Mouse (Mus musculus) layer of hippocampus, postnatal 25 days (tissue): ENCODE measurements around the gene Myof. TPM values are rescaled to one million over a fixed set of nuclear protein-coding genes. Genes with fewer than 3 reads are reported as not detected.

Experiments used
- DNase-seq, 2 experiments: peaks; one replicate each; pipeline ENCODE4 v3.0.0; 2022; ENCODE audit warnings: mixed read lengths in 2 of 2, low spot score in 1 of 2; ENCODE audit errors: extremely low spot score in 1 of 2
- total RNA-seq, 2 experiments: library from RNA; stranded (reverse); gene quantifications; 2 replicates each; pipeline ENCODE4 v1.2.3; 2021

Gene Myof
- 1 to 10 TPM; 3.2 to 3.8 TPM for total RNA-seq

DNA sequence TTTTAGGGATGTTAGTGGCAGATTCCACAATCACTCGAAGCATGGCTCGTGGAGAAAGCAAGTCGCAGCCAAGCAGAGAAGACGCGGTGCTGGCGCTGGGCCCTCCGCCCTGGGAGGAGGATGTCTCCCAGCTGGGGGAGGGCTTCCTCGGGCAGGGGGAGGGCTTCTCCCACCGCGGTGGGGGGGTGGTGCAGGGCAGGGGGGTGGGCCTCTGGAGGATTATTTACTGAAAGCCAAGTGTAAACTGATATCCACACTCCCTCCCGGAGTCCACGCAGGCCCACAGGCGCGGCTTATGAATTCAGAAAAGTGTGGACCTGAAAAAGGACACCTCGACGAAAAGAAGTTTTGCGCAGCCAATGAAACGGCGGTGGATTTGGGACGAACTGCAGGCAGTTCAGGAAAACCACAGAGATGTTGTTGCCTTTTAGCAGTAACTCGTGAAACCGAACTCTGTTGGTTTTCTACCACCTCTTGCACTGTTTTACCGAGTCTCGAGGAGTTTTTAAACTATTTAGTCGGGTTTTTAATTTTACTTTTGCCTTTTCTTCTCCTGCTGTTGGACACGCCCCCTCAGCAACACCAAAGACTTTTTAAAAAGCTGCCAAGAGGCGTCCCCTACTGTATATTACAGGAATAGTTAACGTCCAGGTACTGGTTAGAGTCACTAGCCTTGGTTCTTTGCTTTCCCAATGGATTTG is at the start of gene Myof:
TSS of gene Myof (minus strand) at position 297 of the 701 bp plus-strand sequence.
- no peak for DNase-seq

- DNase-seq: no peak
Measured at GRCm38 (mm10) chr19:38091512-38091985, 48.2 kb upstream of the Myof start.

DNA sequence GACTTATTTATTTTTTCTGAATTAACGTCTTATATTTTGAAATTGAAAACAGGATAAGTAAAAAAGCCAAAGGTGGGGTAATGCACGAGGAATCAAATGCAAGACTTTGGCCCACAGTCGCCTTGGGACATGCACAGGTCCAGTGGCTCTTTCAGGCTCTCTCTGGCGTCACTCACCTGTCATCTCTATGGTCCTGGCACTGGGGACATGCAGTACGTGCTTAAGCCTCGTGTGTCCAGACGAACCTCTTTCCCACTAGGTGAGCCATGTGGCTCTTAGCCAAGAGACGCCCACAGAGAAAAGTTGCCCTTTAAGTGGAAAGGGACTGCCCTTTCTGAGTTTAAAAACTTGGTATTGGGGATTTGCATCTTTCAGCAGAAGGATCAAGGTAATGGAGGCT is 46.0 kb upstream of the Myof start:
- no peak for DNase-seq

- peak in 1 of 2 experiments; percentile 18 for DNase-seq
Measured at GRCm38 (mm10) chr19:38086948-38087551, 43.7 kb upstream of the Myof start.

DNA sequence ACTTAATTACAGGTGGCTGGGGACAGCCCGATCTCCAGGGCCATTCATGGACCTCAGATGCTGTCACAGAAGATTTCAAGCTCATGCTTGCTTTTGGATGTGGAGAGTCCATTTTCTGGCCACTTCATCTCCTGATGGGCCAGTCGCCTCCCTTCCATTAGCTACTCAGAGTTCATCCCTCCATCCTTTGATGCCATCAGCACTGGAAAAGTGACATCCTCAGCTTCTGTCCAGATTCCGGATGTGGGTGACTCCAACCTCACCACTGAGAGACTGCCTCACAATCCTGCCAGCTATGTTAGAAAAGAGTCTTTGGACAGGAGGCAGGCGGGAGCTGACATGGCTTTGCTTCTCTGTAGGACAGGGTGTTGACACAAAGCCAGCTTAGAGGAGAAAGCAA is 42.5 kb upstream of the Myof start:
- DNase-seq: no peak

- no peak for DNase-seq
Measured at GRCm38 (mm10) chr19:38082931-38083525, 39.7 kb upstream of the Myof start.

GRCm38 (mm10) chr19:38081361-38081760 is 38.0 kb upstream of the Myof start:
- DNase-seq: no peak

DNA sequence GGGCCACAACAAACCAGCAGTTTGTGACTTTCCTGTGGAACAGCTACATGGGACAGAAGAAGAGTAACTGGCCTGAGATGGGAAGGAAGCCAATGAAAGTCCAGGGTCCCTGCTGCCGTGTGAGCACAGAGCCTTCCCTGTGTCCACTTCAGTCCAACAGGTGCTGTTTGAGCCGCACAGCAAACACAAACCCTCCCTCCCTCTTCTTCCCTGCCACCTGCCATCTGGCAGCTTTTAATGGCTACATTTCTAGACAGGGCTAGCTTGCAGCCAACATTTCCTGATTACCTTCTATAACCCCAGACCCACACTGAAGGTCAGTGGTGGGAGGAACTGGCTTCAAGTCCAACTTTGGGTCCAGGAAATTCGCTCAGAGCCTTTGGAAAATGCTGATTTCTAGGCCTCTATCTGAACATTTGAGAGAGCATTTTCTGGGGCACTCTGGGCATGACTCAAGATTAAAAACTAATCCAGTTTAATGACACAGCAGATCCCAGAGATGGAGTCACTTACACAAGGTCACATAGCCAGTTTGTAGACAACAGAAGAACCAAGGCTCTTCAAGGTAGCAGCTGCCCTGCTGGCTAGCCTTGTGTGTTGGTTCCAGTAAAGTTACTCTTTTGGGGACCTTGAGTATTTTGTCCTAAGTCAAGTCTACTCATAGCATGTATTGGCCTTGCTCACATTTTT is 34.6 kb upstream of the Myof start:
- no peak for DNase-seq

- DNase-seq: no peak
Measured at GRCm38 (mm10) chr19:38076251-38076650, 32.9 kb upstream of the Myof start.

GRCm38 (mm10) chr19:38075051-38075450 is 31.7 kb upstream of the Myof start:
- no peak for DNase-seq

- DNase-seq: no peak
Measured at GRCm38 (mm10) chr19:38073226-38073625, 29.8 kb upstream of the Myof start.

- no peak for DNase-seq
Measured at GRCm38 (mm10) chr19:38064051-38064450, 20.7 kb upstream of the Myof start.

DNA sequence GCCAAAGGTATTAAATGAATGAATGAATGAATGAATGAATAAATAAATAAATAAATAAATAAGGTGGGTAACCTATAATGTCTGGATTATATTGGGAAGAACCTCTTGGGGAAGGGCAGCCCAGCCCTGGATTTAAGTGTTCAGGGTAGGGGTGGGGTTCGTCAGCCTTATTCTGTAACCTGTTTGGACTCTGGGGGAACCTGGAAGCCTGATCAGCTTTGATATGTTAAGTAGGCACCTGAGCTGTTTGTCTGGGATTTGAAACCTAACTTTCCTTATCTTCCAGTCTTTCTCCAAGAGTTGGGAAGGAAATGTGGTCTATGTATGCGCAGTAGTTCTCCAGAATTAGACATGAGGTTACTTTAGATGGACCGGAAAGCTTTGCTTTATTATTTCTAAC is 19.8 kb upstream of the Myof start:
- DNase-seq: no peak

- DNase-seq: no peak
Measured at GRCm38 (mm10) chr19:38056931-38057330, 13.6 kb upstream of the Myof start.

GRCm38 (mm10) chr19:38056276-38056675 is 12.9 kb upstream of the Myof start:
- DNase-seq: no peak

GRCm38 (mm10) chr19:38055798-38056197 is 12.4 kb upstream of the Myof start:
- no peak for DNase-seq

- peak in 1 of 2 experiments; percentile 77 for DNase-seq
Measured at GRCm38 (mm10) chr19:38054720-38055192, 11.4 kb upstream of the Myof start, which contains the start of gene Cep55. Cep55 (plus strand) TSS chr19:38055011.

GRCm38 (mm10) chr19:38054149-38054719 is 10.9 kb upstream of the Myof start:
- DNase-seq: peak; percentile 47 to 67

DNA sequence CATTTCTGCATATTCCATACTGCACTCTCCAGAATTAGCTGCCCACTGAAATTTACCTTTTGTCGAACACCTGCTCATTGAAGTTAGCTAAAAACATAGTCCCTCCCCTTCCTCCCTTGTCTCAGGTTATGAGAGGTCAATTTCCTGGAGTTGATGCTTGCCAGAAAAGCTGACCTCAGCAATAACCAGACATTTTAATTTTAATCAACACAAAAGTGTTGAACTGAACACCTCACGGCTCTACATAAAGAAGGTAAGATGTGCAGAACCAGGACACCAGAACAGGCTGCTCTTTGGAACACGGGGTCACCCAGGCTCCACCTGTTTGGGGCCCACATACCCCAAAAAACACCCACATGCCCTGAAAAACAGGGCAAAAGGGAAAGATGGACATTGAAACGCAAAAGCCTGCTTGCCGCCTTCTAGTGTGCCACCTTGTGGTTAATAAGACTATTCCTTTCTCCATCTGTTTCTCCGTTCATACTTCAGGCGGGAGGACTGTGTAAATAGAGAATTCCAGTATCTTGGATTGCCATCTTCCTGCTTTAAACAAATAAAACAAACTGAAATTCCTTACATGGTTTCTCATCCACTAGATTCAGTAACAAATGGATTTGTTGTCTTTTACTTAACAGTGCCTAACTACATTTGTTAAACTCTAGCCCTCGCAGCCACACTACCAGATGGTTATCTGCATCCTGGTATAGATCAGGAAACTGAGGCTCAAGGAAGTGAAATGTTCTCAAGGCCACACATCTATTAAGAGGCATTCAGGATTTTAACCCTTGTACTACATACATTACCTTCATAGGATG is 10.1 kb upstream of the Myof start:
- no peak for DNase-seq

- DNase-seq: no peak
Measured at GRCm38 (mm10) chr19:38049686-38050085, 6.3 kb upstream of the Myof start.
